Mouse (Mus musculus) lung, postnatal 25 days (tissue): ENCODE results near the gene Bhlhe41.

ENCODE experiments used
- DNase-seq: peaks from one replicate; pipeline ENCODE4 v3.0.0; 2022; ENCODE audit warnings: low spot score

Gene Bhlhe41

DNA sequence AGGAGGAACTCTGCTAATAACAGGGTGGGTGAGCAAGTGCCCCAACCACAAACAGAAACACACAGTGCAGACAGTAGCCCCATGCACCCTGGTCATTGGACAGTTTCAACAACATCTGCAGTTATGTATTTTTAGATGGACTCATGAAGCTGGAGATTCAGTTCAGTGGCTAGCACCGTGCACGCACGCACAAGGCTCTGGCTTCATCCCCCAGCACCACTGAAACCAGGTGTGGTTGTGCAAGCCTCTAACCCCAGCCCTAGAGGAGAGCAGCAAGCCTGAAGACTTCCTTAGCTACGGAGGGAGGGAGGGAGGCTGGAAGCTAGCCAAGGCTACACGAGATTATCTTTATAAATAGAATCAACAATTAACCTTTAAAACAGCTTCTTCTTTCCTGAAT lies 19.7 kb downstream of the Bhlhe41 start:
- no peak for DNase-seq

DNA sequence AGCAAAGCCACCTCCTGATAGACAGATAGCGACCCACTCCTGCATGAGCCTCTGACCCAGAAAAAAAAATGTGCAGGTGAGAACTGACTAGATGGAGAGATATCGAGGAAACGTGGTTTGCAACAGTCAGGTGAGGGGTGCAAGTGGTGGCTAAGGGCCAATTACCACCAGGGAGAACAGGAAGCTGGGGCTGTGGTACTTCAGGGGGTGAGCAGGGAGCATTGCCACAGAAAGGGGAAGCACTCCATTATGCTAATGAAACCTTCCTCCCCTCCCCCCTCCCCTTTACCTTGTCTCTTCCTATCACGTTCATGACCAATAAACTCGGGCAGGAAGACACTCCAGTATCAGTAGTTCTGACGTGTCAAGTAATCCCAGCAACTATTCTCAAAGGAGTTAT lies 30.0 kb downstream of the Bhlhe41 start:
- DNase-seq = no peak

DNA sequence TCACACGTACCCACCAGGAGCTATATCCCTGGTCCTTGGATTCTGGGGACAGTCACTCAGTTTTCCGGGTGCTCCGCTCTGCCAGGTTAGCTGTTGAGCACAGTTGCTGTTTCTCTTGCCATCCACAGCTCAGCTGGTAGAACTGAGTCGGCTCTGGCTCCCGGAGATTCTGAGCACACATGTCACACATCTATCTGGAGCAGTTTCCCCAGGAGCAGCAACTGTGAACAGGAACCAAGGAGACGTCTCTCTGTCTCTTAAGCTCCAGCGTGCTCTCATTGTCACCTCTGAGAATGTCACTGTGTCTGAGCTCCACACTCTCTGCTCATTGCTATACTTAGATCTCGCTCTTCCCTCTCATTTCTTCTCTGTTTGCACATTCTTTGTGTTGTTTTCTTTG lies 32.4 kb downstream of the Bhlhe41 start:
- no peak for DNase-seq

DNA sequence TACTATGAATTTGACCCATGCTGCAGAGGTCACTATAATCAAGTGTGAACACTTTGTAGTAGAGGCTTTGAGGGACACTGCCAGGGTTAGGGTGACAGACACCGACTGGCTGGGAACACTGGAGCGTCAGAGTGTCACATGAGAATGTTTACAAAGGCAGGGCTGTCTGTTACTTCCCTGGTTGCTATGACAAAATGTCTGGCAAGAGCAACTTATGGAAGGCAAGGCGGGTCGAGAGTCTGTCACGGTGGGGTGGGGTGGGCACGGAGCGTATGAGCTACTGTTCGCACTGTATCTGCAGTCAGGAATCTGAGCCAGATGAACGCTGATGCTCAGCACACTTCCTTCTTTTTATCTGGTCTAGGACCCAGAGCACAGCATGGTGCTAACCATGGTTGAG lies 34.7 kb downstream of the Bhlhe41 start:
- DNase-seq = no peak

DNA sequence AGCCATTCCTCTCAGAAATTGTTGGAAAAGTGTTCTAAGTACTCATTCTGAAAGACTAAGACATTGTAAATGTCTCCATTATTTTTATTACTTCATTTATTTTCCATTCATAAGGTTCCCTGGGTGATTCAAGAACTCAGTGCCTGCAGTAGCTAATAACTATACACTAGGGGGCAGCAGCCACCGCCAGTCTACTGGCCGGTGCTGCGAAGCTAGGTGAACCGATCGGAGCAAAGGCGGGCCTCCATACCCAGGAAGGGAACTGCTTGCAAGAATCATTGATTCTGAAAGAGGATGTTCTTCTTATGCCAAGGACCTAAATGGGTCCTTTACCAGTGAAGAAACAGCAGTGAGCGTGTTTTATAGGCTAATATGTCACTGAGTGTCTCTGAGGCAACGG lies 35.2 kb downstream of the Bhlhe41 start:
- DNase-seq = peak; percentile 77

DNA sequence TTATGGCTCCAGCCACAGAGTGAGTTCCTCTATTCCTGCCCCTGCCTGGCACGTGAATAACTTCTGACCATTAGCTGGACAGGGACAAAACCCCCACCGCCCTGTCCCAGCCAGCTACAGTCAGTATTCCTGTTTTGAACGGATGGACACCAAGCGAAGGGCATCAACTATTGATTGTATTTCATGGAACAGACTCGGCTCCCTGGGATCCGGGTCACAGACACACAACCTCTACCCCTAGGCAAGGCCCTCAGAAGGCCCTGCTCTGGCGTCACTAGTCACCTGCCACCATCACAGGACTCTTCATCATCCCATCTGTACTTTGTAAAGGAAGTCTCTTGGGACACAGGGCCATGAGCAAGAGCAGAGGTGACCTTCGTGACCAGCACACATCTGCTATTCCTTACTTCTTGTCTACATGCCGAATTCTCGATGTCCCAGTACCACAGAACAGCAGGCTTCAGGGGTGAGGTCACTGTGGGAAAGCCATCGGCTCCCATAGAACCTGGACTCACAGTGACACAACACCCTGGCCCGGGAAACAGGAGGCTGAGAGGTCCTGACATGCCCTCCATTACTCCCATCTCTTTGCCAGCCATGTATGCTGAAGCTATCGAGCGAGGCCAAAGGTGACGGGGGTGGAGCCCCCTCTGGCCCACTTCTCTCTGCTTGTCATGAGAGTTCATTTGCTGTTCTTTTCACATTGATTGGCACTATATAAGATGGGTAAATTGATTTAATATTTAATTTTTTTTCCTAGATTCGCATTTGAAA lies 36.1 kb downstream of the Bhlhe41 start:
- no peak for DNase-seq

DNA sequence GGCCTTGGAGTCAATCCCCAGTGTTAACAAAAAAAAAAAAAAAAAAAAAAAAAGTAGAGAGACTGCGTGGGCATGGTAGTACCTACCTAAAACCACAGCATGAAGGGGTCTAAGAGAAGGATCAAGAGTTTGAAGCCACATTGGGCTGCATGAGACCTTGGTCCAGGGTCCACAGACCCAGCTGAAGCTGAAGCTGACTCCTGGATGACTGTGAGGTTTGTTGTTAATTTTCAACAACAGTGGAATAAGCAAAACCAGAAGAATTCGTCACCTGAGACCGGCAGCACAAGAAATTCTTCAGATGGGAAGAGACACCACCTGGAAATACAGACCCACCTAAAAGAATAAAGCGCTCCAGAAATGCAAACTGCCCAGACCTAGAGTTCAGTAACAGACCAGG lies 39.1 kb downstream of the Bhlhe41 start:
- no peak for DNase-seq

DNA sequence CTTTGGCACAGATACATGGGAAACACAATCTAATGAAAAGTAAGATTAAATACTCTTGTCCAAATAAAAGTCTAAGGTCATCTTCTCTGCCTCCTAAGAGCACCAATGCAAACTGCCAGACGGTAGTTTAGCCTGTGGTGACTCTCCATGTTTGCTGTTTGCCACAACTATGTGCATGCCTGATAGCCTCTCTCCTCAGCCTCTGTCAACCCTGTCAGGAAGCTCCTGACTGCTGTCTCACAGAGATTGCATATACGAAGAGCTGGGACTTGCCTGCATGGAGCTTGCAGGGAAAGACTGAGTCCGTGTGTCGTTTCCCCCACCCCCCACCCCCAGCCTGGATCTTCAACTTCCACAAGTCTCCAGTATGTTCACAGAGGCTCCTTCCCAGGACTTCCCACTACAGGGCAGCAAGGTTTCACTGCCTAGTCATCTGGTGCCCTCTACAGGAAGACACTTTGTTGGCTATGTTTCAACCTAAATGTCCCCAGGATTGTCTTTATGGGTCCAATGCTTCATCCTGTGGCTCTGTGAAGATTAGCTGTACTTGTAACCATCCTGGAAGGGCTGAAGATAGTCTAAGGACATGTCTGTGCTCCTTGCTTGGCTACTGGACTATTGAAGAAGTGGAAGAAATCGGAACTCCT lies 41.6 kb downstream of the Bhlhe41 start:
- DNase-seq = peak; percentile 46

DNA sequence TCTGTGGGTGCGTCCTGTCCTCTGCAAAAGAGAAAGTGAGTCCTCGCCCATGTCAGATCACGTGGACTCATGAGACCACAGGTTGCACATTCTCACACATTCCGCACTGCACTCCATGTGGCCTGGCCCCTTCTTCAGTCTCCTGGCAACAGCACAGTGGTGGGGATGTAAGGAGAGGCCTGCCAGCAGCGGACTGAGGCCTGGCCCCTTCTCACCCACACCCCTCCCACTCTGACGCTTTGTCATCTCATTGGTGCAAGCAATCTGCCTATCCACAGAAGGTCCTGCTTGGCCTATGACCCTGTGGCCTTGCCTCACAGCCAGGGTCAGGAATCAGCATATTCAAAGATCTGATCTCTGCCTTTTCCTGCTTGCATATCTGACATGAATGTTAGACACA lies 42.3 kb downstream of the Bhlhe41 start:
- no peak for DNase-seq

DNA sequence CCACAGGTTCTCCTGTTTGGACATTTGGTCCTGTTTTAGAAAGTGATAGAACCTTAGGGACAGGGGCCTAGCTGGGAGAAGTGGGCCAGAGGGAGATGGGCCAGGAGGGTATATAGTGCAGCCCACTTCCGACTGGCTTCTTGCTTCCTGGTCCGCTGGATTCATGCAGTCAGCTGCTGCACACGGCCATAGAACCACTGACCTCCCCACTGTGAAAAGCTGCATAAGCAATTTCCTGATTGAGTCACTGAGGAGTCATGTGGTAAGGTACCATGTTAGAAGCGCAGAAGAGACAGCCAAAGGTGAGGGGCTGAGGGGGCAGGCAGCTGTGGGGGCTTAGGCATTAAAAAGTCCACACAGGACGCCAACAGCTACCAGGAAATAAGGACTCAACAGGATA lies 43.1 kb downstream of the Bhlhe41 start:
- DNase-seq = no peak

DNA sequence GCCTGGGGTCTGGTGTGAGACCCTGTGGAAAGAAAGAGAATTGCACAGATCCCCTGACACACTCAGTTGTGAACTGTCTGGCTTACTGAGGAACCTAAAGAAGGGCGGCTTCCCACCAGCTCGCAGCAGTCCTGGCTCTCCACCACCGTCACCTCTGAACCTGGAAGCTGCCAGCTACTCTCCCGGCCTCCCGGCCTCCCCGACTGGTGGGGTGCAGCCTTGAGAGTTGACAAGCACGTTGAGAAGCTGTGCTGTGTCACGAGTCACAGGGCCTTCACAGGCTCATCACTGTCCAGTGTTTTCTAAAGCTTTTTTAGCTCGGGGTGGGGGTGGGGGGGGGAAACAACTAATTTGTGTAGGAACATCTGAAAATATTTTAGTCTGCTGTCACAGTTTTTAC lies 46.2 kb downstream of the Bhlhe41 start:
- DNase-seq = no peak

DNA sequence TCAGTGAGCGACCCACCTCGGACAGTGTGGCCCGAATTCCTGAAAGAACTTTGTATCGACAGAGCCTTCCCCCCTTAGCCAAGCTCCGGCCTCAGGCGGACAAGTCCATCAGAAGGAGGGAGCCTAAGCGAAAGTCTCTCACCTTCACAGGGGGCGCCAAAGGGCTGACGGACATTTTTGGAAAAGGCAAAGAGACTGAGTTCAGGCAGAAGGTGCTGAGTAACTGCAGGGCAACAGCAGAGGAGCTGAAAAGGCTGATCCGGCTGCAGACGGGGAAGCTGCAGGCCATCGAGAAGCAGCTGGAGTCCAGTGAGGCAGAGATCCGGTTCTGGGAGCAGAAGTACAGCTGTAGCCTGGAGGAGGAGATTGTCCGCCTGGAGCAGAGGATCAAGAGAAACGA lies 50.2 kb downstream of the Bhlhe41 start:
- DNase-seq = no peak

DNA sequence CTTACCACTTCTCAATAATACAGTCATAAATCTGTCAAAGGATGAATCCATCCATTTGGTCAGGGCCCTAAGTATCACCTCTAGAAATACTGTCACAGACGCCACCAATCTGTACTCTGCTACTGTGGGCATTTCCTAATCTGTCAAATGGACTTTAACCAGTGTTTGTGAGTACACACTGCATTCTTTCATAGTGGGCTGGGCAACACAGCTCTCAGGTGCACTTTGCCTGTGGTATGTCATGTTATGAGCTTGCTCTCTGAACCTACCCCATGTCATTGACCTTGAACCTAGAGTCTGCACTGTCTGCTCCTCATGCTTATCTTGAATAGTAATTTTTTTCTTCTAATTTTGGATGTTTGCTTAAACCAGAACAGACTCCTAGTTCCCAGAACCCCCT lies 54.2 kb downstream of the Bhlhe41 start:
- DNase-seq = no peak

DNA sequence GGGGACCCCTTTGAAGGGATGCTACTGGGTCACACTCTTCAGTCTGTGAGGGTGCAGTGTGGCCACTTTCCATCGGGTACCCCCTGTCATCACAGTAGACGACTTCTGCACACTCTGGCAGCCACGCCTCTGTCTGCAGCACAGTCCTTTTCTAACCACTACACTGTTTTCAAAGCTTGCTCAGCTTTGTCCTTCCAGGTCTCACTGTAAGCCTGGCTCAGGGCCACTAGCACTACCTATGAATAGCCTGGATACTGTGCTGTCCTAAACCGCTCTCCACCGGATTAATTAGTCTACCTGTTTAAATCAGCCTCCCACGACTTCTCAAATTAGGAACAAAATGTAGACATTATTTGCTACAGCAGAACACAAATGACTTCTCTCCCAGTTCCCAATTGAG lies 55.3 kb downstream of the Bhlhe41 start:
- no peak for DNase-seq

DNA sequence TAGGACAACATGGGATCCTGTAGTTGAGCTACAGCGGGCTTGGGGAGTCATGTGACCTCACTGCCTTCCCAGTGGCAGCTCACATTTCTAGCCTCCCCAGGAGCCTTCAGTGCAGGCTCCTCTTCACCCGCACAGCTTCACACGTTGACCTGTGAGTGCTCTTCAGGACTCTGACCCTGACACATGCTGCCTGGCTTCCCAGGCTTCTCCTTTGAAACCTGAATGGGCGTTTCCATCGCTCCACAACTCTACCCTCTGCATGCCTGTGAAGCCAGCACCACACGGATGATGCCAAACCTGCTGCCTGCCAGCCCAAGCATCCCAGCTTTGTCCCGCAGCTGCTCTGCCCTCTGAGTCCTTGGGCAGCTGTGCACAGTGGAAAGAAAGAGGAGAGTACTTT lies 55.8 kb downstream of the Bhlhe41 start:
- no peak for DNase-seq
